Mouse (Mus musculus): ENCODE results near the gene Sult2b1. TPM values are rescaled to one million over a fixed set of nuclear protein-coding genes. Genes with fewer than 3 reads are reported as not detected.

Sult2b1 gene
- polyA plus RNA-seq, 2 experiments: 0.35 to 0.43 TPM

GRCm38 (mm10) chr7:45793969-45794585 is 9.6 kb upstream of the Sult2b1 start:
- no peaks in the 10 kb centered on the region for H3K36me3 ChIP-seq (replicated peaks; ENCODE audit: control insufficient read depth, insufficient read depth, low read depth)
- ATAC-seq (ENCODE audit: insufficient read depth) (no peak), DNase-seq (ENCODE audit: low read depth in 3 of 3, low spot score in 3 of 3) (no peak)
- H3K4me1 ChIP-seq (replicated peaks; ENCODE audit: control insufficient read depth in 2 of 2, insufficient read depth in 2 of 2, low read length in 1 of 2): peaks cover 16 to 22% of the 10 kb centered on the region in 2 experiments
- H3K27ac ChIP-seq: no peak overlapping the region
- no peak overlapping the region for H3K4me2 ChIP-seq (ENCODE audit: low read depth)
- no peak overlapping the region for H3K4me3 ChIP-seq (ENCODE audit: insufficient read depth in 1 of 2, low read depth in 2 of 2, low read length in 2 of 2)
- H3K9ac ChIP-seq (replicated peaks): no peak overlapping the region
- no peaks in the 10 kb centered on the region for H3K9me3 ChIP-seq (ENCODE audit: control insufficient read depth, low read length)
- TF ChIP-seq CTCF (IDR thresholded peaks at IDR 0.05; ENCODE audit: low read depth): no peak
- peaks cover 23% of the 10 kb centered on the region for H3K27me3 ChIP-seq (ENCODE audit: control insufficient read depth, insufficient read depth, low read length)
- WGBS (ENCODE audit: insufficient replicate concordance): 70% methylated on average over 44 of the region's 44 CpGs

DNA sequence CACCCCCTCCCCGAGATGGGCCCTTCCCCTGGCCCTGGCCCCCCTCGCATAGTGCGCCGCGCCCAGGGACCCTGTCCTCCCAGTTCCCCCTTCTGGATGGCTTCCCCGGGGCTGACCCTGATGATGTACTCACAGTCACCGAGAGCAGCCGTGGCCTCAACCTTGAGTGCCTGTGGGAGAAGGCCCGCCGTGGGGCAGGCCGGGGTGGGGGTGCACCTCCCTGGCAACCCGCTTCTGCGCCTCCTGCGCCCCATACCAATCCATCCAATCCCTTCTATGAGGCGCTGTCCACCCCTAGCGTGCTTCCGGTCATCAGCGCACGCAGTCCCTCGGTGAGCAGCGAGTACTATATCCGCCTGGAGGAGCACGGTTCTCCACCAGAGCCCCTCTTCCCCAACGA is 8.8 kb upstream of the Sult2b1 start:
- H3K4me2 ChIP-seq (ENCODE audit: low read depth): no peak overlapping the region
- H3K36me3 ChIP-seq (replicated peaks; ENCODE audit: control insufficient read depth, insufficient read depth, low read depth): no peaks in the 10 kb centered on the region
- H3K27me3 ChIP-seq (ENCODE audit: control insufficient read depth, insufficient read depth, low read length): peaks cover 15% of the 10 kb centered on the region
- 67% methylated on average over 24 of the region's 24 CpGs for WGBS (ENCODE audit: insufficient replicate concordance)
- no peak overlapping the region for H3K9ac ChIP-seq (replicated peaks)
- no peak overlapping the region for H3K4me3 ChIP-seq (ENCODE audit: insufficient read depth in 1 of 2, low read depth in 2 of 2, low read length in 2 of 2)
- no peak overlapping the region for H3K27ac ChIP-seq
- TF ChIP-seq EP300 (IDR thresholded peaks at IDR 0.05; ENCODE audit: low read depth): no peak
- TF ChIP-seq CTCF (IDR thresholded peaks at IDR 0.05; ENCODE audit: low read depth): no peak
- ATAC-seq (ENCODE audit: insufficient read depth) (no peak), DNase-seq (ENCODE audit: low read depth in 3 of 3, low spot score in 3 of 3) (no peak)
- peaks cover 13 to 20% of the 10 kb centered on the region in 2 experiments for H3K4me1 ChIP-seq (replicated peaks; ENCODE audit: control insufficient read depth in 2 of 2, insufficient read depth in 2 of 2, low read length in 1 of 2)
- H3K9me3 ChIP-seq (ENCODE audit: control insufficient read depth, low read length): no peaks in the 10 kb centered on the region

- Histone ChIP-seq H3K27me3 (ENCODE audit: control insufficient read depth, insufficient read depth, low read length) (peaks cover 9% of the 10 kb centered on the region), H3K4me1 (replicated peaks; ENCODE audit: control insufficient read depth in 2 of 2, insufficient read depth in 2 of 2, low read length in 1 of 2) (peaks cover 3 to 10% of the 10 kb centered on the region in 2 experiments; a peak in 2 of 4 replicates), H3K27ac (no peak overlapping the region), H3K36me3 (replicated peaks; ENCODE audit: control insufficient read depth, insufficient read depth, low read depth) (no peaks in the 10 kb centered on the region), H3K4me2 (ENCODE audit: low read depth) (no peak overlapping the region), H3K9me3 (ENCODE audit: control insufficient read depth, low read length) (no peaks in the 10 kb centered on the region), H3K4me3 (ENCODE audit: insufficient read depth in 1 of 2, low read depth in 2 of 2, low read length in 2 of 2) (no peak overlapping the region), H3K9ac (replicated peaks) (no peak overlapping the region)
- WGBS (ENCODE audit: insufficient replicate concordance): 53% methylated on average over 17 of the region's 17 CpGs
- ATAC-seq (ENCODE audit: insufficient read depth) (no peak), DNase-seq (ENCODE audit: low read depth in 3 of 3, low spot score in 3 of 3) (no peak)
- TF ChIP-seq EP300 (IDR thresholded peaks at IDR 0.05; ENCODE audit: low read depth): no peak
- TF ChIP-seq CTCF (IDR thresholded peaks at IDR 0.05; ENCODE audit: low read depth): no peak
Observed at GRCm38 (mm10) chr7:45791756-45792490, 7.5 kb upstream of the Sult2b1 start.

- Histone ChIP-seq H3K27ac (no peak overlapping the region), H3K4me2 (ENCODE audit: low read depth) (no peak overlapping the region), H3K36me3 (replicated peaks; ENCODE audit: control insufficient read depth, insufficient read depth, low read depth) (no peaks in the 10 kb centered on the region), H3K27me3 (ENCODE audit: control insufficient read depth, insufficient read depth, low read length) (peaks cover 21% of the 10 kb centered on the region), H3K9ac (replicated peaks) (no peak overlapping the region), H3K4me1 (replicated peaks; ENCODE audit: control insufficient read depth in 2 of 2, insufficient read depth in 2 of 2, low read length in 1 of 2) (no peaks in the 10 kb centered on the region), H3K4me3 (ENCODE audit: insufficient read depth in 1 of 2, low read depth in 2 of 2, low read length in 2 of 2) (no peak overlapping the region), H3K9me3 (ENCODE audit: control insufficient read depth, low read length) (no peaks in the 10 kb centered on the region)
- WGBS (ENCODE audit: insufficient replicate concordance): 33% methylated on average over 6 of the region's 6 CpGs
- no peak for ATAC-seq (ENCODE audit: insufficient read depth)
- no peak for DNase-seq (ENCODE audit: low read depth in 3 of 3, low spot score in 3 of 3)
- TF ChIP-seq CTCF (IDR thresholded peaks at IDR 0.05; ENCODE audit: low read depth) (no peak), EP300 (IDR thresholded peaks at IDR 0.05; ENCODE audit: low read depth) (no peak)
Observed at GRCm38 (mm10) chr7:45790721-45791120, 6.3 kb upstream of the Sult2b1 start.

GRCm38 (mm10) chr7:45787642-45788041 is 3.2 kb upstream of the Sult2b1 start:
- Histone ChIP-seq H3K27me3 (ENCODE audit: control insufficient read depth, insufficient read depth, low read length) (peaks cover 48% of the 10 kb centered on the region), H3K4me2 (ENCODE audit: low read depth) (no peak overlapping the region), H3K9me3 (ENCODE audit: control insufficient read depth, low read length) (no peaks in the 10 kb centered on the region), H3K36me3 (replicated peaks; ENCODE audit: control insufficient read depth, insufficient read depth, low read depth) (no peaks in the 10 kb centered on the region), H3K4me1 (replicated peaks; ENCODE audit: control insufficient read depth in 2 of 2, insufficient read depth in 2 of 2, low read length in 1 of 2) (no peaks in the 10 kb centered on the region), H3K9ac (replicated peaks) (no peak overlapping the region), H3K27ac (no peak overlapping the region), H3K4me3 (ENCODE audit: insufficient read depth in 1 of 2, low read depth in 2 of 2, low read length in 2 of 2) (no peak overlapping the region)
- TF ChIP-seq CTCF (IDR thresholded peaks at IDR 0.05; ENCODE audit: low read depth): no peak
- TF ChIP-seq EP300 (IDR thresholded peaks at IDR 0.05; ENCODE audit: low read depth): no peak
- no peak for DNase-seq (ENCODE audit: low read depth in 3 of 3, low spot score in 3 of 3)
- 69% methylated on average over 22 of the region's 22 CpGs for WGBS (ENCODE audit: insufficient replicate concordance)
- ATAC-seq (ENCODE audit: insufficient read depth): no peak
